Mouse (Mus musculus): ENCODE measurements at regions not wholly inside any gene's neighbourhood (a gene's known extent, or its start where the extent isn't known, plus 50 kb on each side); places are given as distances from the start of the nearest gene placed in this dataset.

DNA sequence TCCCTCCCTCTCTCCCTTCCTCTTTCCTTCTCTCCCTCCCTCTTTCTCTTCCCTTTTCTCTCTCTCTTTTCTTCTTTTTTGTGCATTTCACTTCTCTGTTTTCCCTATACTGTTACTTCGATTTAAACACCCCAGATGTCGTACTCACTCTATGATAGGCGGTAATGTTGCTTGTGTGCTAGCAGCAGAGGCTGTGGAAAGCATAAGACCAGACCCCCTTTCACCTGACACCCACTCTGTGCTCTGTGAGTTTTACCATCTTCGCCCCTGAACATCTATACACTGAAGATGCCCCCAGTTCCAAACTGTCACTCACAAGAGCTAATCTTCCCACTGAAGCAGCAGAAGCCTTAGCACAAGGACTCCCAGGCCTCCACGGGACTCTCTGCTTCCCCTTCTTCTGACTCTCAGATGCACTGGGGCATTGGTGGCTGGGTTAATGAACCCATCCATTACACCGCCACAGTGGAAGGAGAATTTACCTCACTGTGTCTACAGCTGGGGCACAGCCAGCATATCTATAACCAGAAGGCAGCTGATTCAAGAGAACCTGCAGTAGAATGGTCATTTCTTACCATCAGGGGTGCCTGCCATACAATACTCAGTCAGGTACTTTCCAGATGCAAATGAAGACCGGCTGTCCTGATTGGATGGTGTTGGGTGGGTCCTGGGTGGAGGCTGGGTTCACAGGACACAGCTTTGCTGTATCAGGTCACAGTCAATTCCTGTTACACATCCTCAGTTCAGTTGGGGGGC is 194.0 kb upstream of the Runx1 start:
- no peak for DNase-seq (ENCODE audit: low read depth, low spot score)

GRCm38 (mm10) chr16:93018766-93019165 is 192.8 kb upstream of the Runx1 start:
- no peak for DNase-seq (ENCODE audit: low read depth, low spot score)

GRCm38 (mm10) chr16:93017025-93017424 is 191.1 kb upstream of the Runx1 start:
- no peak for DNase-seq (ENCODE audit: low read depth, low spot score)

- no peak for DNase-seq (ENCODE audit: low read depth, low spot score)
Measured at GRCm38 (mm10) chr16:93015636-93016035, 189.7 kb upstream of the Runx1 start.

- DNase-seq (ENCODE audit: low read depth, low spot score), result no peak
Measured at GRCm38 (mm10) chr16:93014991-93015390, 189.0 kb upstream of the Runx1 start.

- no peak for DNase-seq (ENCODE audit: low read depth, low spot score)
Measured at GRCm38 (mm10) chr16:93013881-93014280, 187.9 kb upstream of the Runx1 start.

DNA sequence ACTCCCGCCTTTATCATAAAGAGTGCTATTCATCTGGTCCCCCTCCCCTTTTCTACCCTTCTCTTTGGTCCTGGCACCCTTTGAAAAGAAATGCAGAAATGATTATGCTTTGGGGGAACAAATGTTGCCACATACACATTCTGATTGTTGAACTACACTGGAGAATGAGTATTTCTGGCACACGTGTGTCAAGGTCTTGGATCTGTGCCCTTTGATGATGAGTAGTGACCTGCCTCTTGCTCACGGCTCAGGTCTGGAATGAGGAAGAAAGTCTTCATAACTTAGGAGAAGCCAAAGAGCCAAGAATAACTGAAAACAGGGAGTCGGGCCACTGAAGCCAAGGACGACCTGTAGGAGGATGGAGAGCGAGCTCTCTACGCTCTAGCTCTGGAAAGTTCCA is 187.3 kb upstream of the Runx1 start:
- DNase-seq (ENCODE audit: low read depth, low spot score), result no peak

DNA sequence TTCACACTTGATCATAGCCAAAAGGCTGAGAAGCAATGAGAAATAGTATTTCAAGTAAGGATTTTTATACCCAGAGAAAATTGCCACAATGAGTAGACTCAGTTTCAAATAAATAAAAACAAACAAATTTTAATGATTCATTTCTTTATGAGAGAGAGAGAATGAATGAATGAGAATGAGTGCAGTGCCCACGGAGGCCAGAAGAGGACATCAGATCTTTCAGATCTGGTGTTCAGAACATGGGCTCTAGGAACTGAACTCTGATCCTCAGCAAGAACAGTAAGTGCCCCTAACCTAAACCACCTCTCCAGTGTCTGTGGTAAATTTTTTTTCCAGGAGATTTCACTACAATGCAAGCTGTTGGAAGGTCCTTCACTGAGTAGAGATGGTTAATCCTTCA is 185.5 kb upstream of the Runx1 start:
- no peak for DNase-seq (ENCODE audit: low read depth, low spot score)

GRCm38 (mm10) chr16:93006321-93006984 is 180.5 kb upstream of the Runx1 start:
- DNase-seq (ENCODE audit: low read depth, low spot score), result no peak

GRCm38 (mm10) chr16:93005470-93005869 is 179.5 kb upstream of the Runx1 start:
- no peak for DNase-seq (ENCODE audit: low read depth, low spot score)

- no peak for DNase-seq (ENCODE audit: low read depth, low spot score)
Measured at GRCm38 (mm10) chr16:93003830-93004229, 177.9 kb upstream of the Runx1 start.

DNA sequence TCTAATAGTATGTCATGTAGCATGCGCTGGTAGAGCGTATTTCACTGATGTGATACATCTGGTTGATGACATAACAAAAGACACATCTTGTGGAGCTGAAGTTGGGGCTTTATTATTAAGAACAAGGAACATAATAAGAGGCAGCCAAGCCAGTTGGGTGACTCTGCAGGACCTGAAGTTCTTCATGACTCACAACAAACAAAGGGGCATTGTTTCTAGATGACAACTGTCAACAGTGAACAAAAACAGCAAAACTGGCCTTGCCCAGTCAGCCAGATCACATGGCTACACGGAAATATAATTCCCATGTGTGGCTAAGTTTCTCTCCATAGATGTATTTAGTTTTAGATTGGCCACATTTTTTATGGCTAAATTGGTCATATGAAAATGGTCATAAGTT is 172.7 kb upstream of the Runx1 start:
- no peak for DNase-seq (ENCODE audit: low read depth, low spot score)

DNA sequence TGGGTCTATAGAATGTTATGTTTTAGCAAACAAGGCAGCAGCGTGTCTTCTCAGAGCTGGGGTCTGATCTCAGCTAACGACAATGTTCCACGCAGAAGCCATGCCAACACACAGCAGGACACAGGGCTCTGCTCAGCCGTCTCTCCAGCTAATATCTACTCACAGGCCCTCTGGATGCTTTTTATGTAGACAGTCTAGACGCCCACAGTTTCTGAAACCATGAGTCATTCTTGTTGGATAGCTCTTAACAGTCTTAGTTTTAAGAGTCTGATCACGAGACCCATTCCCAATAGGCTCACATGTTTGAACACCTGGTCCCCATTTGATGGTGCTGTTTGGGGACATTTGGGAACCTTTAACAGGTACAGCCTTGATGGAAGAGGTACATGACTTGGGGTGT is 171.7 kb upstream of the Runx1 start:
- DNase-seq (ENCODE audit: low read depth, low spot score), result no peak

GRCm38 (mm10) chr16:92995993-92996350 is 170.0 kb upstream of the Runx1 start:
- DNase-seq (ENCODE audit: low read depth, low spot score), result no peak

DNA sequence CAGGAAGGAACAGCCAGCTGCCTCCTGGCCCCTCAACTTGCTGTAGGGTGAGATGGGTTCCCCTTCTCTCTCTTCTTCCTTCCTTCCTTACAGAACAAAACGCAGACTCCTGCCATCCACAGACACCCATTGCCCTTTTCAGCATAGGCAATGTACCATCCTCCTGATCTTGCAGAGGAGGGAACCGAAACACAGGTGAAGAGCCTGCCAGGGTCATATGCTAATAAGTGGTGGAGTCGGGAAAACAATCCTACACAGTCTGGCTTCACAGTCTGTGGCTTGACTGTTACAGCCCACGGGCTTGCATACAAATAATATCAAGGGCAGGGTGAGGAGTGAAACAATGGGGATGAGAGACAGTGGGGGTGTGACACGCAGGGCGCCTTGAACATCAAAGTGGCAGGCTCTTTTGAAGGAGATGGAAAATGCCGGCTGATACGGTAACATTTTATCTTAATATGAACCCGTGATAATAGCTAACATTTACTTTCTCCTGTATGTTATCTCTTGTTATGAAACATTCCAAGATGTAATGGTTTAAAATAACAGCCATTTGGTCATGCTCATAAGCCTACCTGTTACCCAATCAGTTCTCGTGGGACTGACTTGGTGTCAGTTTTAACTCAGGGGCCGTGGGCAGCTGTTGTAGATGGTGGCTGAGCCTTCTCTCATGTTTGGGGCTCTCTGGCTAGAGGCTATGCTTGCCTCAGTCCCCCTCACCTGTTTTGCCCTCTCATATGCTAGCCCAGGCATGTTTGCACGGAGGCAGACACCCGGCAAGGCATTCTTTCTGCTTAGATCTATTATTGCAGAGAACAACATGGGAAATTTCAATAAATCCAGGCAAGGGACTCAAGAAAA is 169.4 kb upstream of the Runx1 start:
- no peak for DNase-seq (ENCODE audit: low read depth, low spot score)

DNA sequence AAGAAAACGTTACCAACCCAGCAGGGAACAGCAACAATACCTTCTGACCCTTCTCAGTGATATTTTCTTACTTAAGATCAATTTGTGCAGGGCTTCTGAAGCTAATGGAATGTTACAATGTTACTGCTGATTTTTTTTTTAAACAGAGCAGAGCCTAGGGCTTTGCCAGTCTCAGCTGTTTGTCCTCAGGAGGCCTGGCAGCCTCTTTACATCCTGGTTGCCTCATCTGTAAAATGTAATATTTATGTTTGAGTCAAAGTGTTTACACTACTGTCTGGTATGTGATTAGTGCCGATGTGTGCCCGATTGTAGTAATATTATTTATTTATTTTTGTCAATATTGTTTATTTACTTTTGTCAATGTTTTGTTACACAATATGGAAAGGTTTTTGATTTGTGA is 166.9 kb upstream of the Runx1 start:
- DNase-seq (ENCODE audit: low read depth, low spot score), result no peak

GRCm38 (mm10) chr16:92991405-92991804 is 165.5 kb upstream of the Runx1 start:
- no peak for DNase-seq (ENCODE audit: low read depth, low spot score)

DNA sequence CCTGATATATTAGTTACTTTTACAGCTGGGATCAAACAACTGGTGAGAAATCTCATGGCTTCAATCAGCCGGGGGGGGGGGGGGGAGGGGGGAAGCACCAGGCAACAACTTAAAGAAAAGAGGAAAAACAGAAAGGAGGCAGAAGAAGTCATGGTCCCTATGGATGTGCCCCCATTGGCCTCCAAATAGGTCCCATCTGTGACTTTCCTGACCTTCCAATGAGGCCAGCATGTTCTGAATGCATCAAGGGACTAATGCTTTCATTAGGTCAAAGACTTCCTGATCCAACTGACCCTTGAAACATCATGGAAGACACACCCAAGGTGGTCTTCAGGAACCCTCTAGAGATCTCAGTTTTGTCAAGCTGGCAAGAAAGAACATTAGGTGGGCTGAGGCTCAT is 162.5 kb upstream of the Runx1 start:
- no peak for DNase-seq (ENCODE audit: low read depth, low spot score)

GRCm38 (mm10) chr16:92988000-92988399 is 162.1 kb upstream of the Runx1 start:
- DNase-seq (ENCODE audit: low read depth, low spot score), result no peak

DNA sequence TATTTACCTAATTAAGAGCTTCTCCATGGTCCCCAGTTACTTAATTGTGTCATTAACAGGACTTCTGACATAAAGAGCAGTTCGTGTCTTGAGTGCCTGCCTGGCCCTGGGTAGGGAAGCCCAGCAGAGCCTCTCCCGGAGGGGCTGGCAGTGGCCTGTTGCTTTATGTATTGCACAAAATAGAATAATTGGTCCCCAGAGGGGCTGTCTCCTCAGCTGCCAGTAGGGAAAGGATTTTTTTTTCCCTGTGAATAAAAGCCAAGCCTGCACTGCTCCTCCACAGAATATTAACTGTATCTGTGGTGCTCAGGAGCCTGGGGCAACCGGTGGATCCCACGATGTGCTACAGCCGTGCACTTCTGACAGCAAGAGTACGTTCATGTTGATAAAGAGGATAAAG is 159.8 kb upstream of the Runx1 start:
- no peak for DNase-seq (ENCODE audit: low read depth, low spot score)

DNA sequence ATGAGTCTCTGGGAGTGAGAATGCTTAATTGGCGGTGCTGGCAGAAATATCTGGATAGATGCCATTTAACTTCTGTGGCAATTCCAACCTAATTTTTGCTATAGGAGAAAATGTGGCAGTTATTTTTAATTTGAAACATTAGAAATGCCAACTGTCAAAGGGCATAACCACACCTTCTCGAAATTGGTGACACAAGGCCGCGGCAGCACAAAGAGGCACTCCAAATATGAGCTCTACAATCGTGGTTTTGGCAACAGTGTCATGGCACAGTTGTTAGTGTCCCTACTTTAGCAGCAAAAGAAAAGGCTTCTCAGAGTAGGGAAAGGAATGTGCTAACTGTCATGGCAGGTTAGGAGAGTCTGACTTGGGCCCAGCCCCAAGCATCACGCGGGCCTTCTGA is 157.0 kb upstream of the Runx1 start:
- DNase-seq (ENCODE audit: low read depth, low spot score), result no peak

DNA sequence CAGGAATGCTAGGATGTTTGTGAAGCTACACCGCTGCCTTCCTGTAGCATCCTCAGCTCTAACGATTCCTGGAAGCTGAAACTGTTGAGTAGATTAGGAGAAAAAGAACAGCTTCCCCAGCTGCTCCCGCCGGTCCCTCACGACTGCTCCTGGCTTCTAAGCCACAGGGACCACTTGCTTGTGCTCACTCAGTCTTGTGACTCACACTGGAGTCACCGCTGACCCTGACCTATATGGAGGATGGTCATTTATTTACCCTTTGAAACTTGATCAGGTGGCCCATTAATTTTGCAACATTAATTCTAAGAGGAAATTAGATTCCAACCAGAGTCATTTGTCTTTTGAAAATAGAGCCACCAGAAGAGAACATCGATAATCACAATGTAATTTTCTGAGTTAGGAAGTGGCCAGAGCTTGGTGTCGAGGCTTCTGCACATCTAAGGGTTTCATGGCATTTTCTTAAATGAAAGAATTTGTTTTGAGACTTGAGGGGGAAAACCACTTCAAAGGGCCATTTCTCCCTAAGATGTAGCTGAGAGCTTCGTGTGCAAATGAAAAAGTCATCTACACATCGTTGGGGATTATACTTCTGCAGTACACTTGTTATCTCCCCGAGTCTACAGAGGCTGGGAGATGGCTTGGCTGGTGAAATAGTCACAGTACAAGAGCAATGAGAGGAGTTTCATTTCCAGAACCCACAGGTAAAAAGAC is 153.8 kb upstream of the Runx1 start:
- no peak for DNase-seq (ENCODE audit: low read depth, low spot score)
